Mouse (Mus musculus) gastrocnemius, adult 2 months (tissue): ENCODE results near the gene Terf2. TPM values are rescaled to one million over a fixed set of nuclear protein-coding genes. Genes with fewer than 3 reads are reported as not detected.
"Not testable (repeated sequence)": the region's sequence is repeated elsewhere in the genome, so short reads cannot be mapped to it uniquely, and the experiment has no call there.

Source experiments
- DNase-seq: peaks from one replicate; pipeline ENCODE4 v3.0.0; 2022
- H3K27ac ChIP-seq: fragments of 200-600 bp; 2 replicates; pipeline ENCODE4 v1.8.1; 2022; ENCODE audit warnings: mild to moderate bottlenecking
- H3K4me3 ChIP-seq: fragments of 200-600 bp; 2 replicates; pipeline ENCODE4 v1.8.1; 2022; ENCODE audit warnings: mild to moderate bottlenecking, moderate library complexity
- CTCF ChIP-seq: fragments of 200-600 bp; IDR thresholded peaks from 2 replicates; pipeline ENCODE4 v1.8.1; 2022; ENCODE audit warnings: antibody characterized with exemption, mild to moderate bottlenecking, moderate library complexity
- intact Hi-C: fragments of 180-260 bp; cut with DNase I; formaldehyde crosslinking; loops from one replicate; pipeline ENCODE4 v1.15.1; 2025
- microRNA-seq: library from miRNA; unstranded; fragments of <30 nt; microRNA quantifications from one replicate; pipeline ENCODE4 v1.2.0, GENCODE M21; 2021
- total RNA-seq, 2 experiments: library from RNA; stranded (reverse); gene quantifications; 2 replicates each; pipeline ENCODE4 v1.2.3; 2021

Terf2 gene
- total RNA-seq, 2 experiments from 2014 or later = 14.7 to 15.1 TPM

GRCm38 (mm10) chr8:107040632-107041031 lies 55.7 kb downstream of the Terf2 start:
- TF ChIP-seq CTCF = no peak
- H3K27ac ChIP-seq = no peak overlapping the region
- no peak for DNase-seq
- H3K4me3 ChIP-seq = no peak overlapping the region
- intact Hi-C loops = no loop called here

GRCm38 (mm10) chr8:107036626-107037025 lies 59.7 kb downstream of the Terf2 start:
- no peak overlapping the region for H3K27ac ChIP-seq
- intact Hi-C loops = no loop called here
- no peak for TF ChIP-seq CTCF
- no peak for DNase-seq
- H3K4me3 ChIP-seq = no peak overlapping the region

DNA sequence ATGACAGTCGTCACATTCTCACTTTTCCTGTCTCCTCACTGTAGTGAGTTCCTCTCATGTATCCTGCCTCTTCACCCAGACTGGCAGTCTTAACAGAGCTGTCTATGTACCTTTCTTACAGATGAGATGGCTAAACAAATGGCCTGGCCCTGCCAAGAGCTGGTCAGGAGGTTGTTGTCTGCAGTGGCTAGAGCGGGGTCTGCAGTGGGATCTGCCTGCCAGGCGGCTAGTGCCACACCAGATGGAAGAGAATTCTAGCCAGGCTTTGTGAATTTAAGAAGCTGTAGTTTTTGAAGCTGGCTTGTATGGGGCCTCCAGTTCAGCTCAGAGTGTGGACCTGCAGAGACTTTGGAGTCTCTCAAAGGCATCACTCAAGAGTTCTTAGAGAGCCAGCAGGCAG lies 60.7 kb downstream of the Terf2 start:
- Histone ChIP-seq H3K27ac (no peak overlapping the region), H3K4me3 (no peak overlapping the region)
- intact Hi-C loops = no loop called here
- TF ChIP-seq CTCF = no peak
- DNase-seq = no peak

DNA sequence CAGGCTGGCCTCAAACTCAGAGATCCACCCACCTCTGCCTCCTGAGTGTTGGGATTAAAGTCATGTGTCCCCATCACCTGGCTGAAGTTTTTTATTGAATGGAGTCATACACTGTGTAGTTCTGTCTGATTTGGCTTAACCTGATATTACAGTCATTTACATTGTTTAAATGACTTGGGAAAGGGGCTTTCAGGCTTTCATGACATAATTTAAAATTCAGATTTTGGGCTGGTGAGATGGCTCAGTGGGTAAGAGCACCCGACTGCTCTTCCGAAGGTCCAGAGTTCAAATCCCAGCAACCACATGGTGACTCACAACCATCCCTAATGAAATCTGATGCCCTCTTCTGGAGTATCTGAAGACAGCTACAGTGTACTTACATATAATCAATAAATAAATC lies 62.7 kb downstream of the Terf2 start:
- DNase-seq, H3K4me3 ChIP-seq, intact Hi-C loops, H3K27ac ChIP-seq: not testable (repeated sequence)

DNA sequence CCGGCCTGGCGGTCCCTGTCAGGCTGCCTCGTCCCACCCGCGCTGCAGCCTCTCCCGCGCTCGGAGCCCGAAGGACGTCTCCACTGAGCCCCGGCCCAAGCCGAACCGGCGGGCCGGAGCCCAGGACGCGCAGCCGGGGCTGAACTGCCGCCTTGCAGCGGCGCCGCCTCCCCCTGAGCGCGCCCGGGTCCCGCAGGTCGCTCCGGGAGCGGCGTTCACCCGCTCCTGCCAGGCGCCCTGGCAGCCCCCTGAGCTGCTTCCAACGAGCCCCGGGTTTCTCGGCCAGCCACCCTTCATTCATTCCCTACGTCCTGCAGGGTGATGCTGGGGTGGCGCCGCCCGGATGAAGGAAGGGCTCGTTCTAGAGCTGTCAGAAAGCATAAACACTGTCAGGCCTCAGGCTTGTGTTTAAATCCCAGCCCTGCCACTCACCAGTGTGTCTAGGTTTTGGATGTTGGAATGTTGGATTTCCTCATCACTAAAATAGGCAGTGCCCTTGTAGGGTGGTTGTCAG lies 64.7 kb downstream of the Terf2 start:
- intact Hi-C loops = loop anchor here (1.0 kb wide), 2 partner anchors 15 to 25 kb away; partner anchors contain the start of genes Cog8 and Nip7
- TF ChIP-seq CTCF = no peak
- H3K27ac ChIP-seq = peak overlapping the region; percentile 92
- H3K4me3 ChIP-seq = peak overlapping the region; percentile 91
- DNase-seq = no peak

DNA sequence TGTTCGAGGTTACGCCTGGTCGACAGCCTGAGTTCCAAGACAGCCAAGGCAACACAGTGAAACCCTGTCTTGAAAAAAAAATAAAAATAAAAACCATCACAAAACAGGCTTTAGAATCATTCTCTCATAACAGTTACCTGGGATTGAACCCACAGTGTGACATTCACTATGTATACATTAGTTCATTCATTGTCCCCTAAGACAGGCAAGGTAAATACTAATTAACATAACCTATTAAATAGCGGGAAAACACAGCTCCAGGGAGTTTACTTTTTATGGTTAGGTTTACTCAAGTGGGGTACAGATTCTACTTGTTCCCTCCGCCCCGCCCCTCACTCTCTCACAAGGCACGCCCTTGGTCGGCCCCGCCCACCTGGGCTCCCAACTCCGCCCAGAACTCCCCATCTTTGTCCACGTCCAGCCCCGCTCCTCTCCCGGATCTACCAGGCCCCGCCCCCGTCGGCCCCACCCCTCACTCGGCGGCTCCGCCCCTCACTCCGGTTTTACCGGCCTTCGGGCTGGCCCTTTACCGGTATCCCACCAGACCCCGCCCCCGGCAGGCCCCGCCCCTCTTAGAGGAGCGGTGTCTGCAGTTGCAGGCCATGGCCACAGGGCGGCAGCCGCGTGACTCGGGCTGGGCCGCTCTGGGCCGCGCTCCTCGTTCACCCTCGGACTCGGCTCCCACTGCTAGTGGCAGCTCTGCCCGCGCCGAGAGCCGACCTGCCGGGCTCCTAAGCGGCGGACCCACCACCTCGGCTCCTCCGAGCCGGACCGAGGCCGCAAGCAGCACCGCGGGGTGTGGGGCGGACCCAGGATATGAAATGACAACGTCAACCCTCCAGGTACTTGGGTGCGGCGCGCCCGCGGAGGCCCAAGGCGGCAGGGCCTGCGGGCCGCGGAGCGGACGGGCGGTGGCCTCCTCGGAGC lies 65.4 kb downstream of the Terf2 start, which contains the start of gene Vps4a:
Vps4a (plus strand) TSS at position 573 of the 927 bp plus-strand sequence.
- intact Hi-C loops = loop anchor here (1.0 kb wide), 2 partner anchors 15 to 25 kb away; partner anchors contain the start of genes Cog8 and Nip7
- Histone ChIP-seq H3K4me3 (peak within 1 kb of the TSS; percentile 91), H3K27ac (peak within 1 kb of the TSS; percentile 92)
- DNase-seq = peak; percentile 98
- TF ChIP-seq CTCF = peak; percentile 97

GRCm38 (mm10) chr8:107030058-107030457 lies 66.3 kb downstream of the Terf2 start:
- Histone ChIP-seq H3K4me3 (no peak overlapping the region), H3K27ac (0 out of 2 replicates have a peak overlapping the region, but pooled peaks have one; percentile 92)
- no peak for DNase-seq
- no peak for TF ChIP-seq CTCF
- intact Hi-C loops = no loop called here

GRCm38 (mm10) chr8:107029310-107029709 lies 67.0 kb downstream of the Terf2 start:
- Histone ChIP-seq H3K27ac (no peak overlapping the region), H3K4me3 (no peak overlapping the region)
- TF ChIP-seq CTCF = no peak
- intact Hi-C loops = no loop called here
- DNase-seq = no peak

DNA sequence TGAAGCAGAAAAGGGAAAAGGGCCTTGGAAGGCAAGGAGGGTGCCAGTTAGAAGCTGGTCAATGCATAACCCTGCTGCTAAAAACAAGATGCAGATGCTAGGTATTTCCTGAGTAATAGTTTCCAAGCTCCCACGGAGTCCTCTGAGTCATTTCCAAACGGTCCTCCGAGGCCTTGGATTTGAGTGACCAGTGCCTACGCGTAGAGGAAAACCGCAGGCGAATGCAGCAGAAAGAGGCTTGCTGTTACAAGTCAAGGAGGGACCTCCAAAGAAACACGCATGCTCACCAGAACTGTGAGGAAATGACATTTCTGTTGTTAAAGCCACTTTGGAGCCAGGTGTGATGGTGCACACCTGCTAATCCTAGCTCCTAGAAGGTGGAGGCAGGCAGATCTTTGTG lies 72.9 kb downstream of the Terf2 start:
- TF ChIP-seq CTCF = no peak
- intact Hi-C loops = no loop called here
- no peak for DNase-seq
- Histone ChIP-seq H3K27ac (no peak overlapping the region), H3K4me3 (no peak overlapping the region)

Small RNA genes within 50 kb of the gene (microRNA-seq; reads per million reads assigned to microRNA genes)
- gene Mir7075 = 2.9 reads per million

Other genes starting within 250 kb of the Terf2 start
- gene Has3, start 226.3 kb downstream of the Terf2 start, total RNA-seq = under 1 TPM; 0.56 to 0.59 TPM
- gene Utp4, start 202.9 kb downstream of the Terf2 start, total RNA-seq = 10 to 100 TPM; 20.1 to 24.0 TPM
- gene Sntb2, start 160.8 kb downstream of the Terf2 start, total RNA-seq = 1 to 10 TPM; 3.5 to 5.1 TPM
- gene Vps4a, start 65.3 kb downstream of the Terf2 start, total RNA-seq = 10 to 100 TPM; 65.2 to 67.8 TPM
- gene Pdf, start 47.9 kb downstream of the Terf2 start, total RNA-seq = 10 to 100 TPM; 38.6 to 44.0 TPM
- 10 to 100 TPM; 18.7 to 20.3 TPM for gene Cog8, start 39.9 kb downstream of the Terf2 start, total RNA-seq
- gene Nip7, start 39.7 kb downstream of the Terf2 start, total RNA-seq = 10 to 100 TPM; 19.3 to 20.7 TPM
- gene Tmed6, start 30.9 kb downstream of the Terf2 start, total RNA-seq = not detected
- 10 to 100 TPM; 33.2 to 36.3 TPM for gene Cyb5b, start 54.1 kb upstream of the Terf2 start, total RNA-seq
- gene Nfat5, start 196.9 kb upstream of the Terf2 start, total RNA-seq = 10 to 100 TPM; 15.1 to 21.8 TPM